Mouse (Mus musculus) retina, adult 2 months (tissue): ENCODE measurements around the gene Cdk8.
"Not testable (repeated sequence)": the region's sequence is repeated elsewhere in the genome, so short reads cannot be mapped to it uniquely, and the experiment has no call there.

Source experiments
- DNase-seq: peaks from one replicate; pipeline ENCODE4 v3.0.0-alpha.2; 2012; ENCODE audit warnings: low read depth, low spot score

The Cdk8 gene

GRCm38 (mm10) chr5:146230864-146231654, at the start of gene Cdk8:
Gene Cdk8 (plus strand): TSS chr5:146231230.
- peak; percentile 85 for DNase-seq

- not testable (repeated sequence) for DNase-seq
Measured at GRCm38 (mm10) chr5:146185204-146185603, 45.8 kb upstream of the Cdk8 start, which contains the start of gene 1700001J03Rik. Gene 1700001J03Rik (minus strand): TSS chr5:146185304.

GRCm38 (mm10) chr5:146187441-146187840, 43.6 kb upstream of the Cdk8 start:
- DNase-seq = peak; percentile 42

- no peak for DNase-seq
Measured at GRCm38 (mm10) chr5:146188144-146188543, 42.9 kb upstream of the Cdk8 start.

- no peak for DNase-seq
Measured at GRCm38 (mm10) chr5:146188712-146189111, 42.3 kb upstream of the Cdk8 start.

GRCm38 (mm10) chr5:146190093-146190492, 40.9 kb upstream of the Cdk8 start:
- DNase-seq = no peak

GRCm38 (mm10) chr5:146190501-146191269, 40.3 kb upstream of the Cdk8 start:
- DNase-seq = no peak

GRCm38 (mm10) chr5:146193360-146193759, 37.7 kb upstream of the Cdk8 start:
- DNase-seq = no peak

GRCm38 (mm10) chr5:146199073-146199472, 32.0 kb upstream of the Cdk8 start:
- DNase-seq = no peak

- DNase-seq = no peak
Measured at GRCm38 (mm10) chr5:146199540-146199939, 31.5 kb upstream of the Cdk8 start.

- no peak for DNase-seq
Measured at GRCm38 (mm10) chr5:146200580-146200979, 30.4 kb upstream of the Cdk8 start.

- DNase-seq = no peak
Measured at GRCm38 (mm10) chr5:146203921-146204320, 27.1 kb upstream of the Cdk8 start.

GRCm38 (mm10) chr5:146205537-146205936, 25.5 kb upstream of the Cdk8 start:
- DNase-seq = no peak

- DNase-seq = no peak
Measured at GRCm38 (mm10) chr5:146220501-146220878, 10.5 kb upstream of the Cdk8 start.

- peak; percentile 82 for DNase-seq
Measured at GRCm38 (mm10) chr5:146220879-146221714, 9.9 kb upstream of the Cdk8 start, which contains the start of gene Rnf6. Gene Rnf6 (minus strand): TSS chr5:146221555.

- no peak for DNase-seq
Measured at GRCm38 (mm10) chr5:146221722-146222121, 9.3 kb upstream of the Cdk8 start.

- no peak for DNase-seq
Measured at GRCm38 (mm10) chr5:146223786-146224185, 7.2 kb upstream of the Cdk8 start.

- no peak for DNase-seq
Measured at GRCm38 (mm10) chr5:146227496-146227895, 3.5 kb upstream of the Cdk8 start.

GRCm38 (mm10) chr5:146229869-146230650, 970 bp upstream of the Cdk8 start:
- no peak for DNase-seq

GRCm38 (mm10) chr5:146231655-146231996, 596 bp downstream of the Cdk8 start:
- no peak for DNase-seq

- no peak for DNase-seq
Measured at GRCm38 (mm10) chr5:146232056-146232675, 1.1 kb downstream of the Cdk8 start.
